Mouse (Mus musculus): ENCODE measurements around the gene Ankrd33. TPM values are rescaled to one million over a fixed set of nuclear protein-coding genes. Genes with fewer than 3 reads are reported as not detected.
"Not testable (repeated sequence)": the region's sequence is repeated elsewhere in the genome, so short reads cannot be mapped to it uniquely, and the experiment has no call there.

The Ankrd33 gene
- polyA plus RNA-seq, 1 experiment from 2014 or later, result not detected

- no peak overlapping the region for H3K27ac ChIP-seq
- H3K4me3 ChIP-seq (replicated peaks), result no peak overlapping the region
- 88% methylated on average over 10 of the region's 10 CpGs for WGBS
- no peak overlapping the region for H3K9ac ChIP-seq
- no peak overlapping the region for H3K4me2 ChIP-seq
- ATAC-seq (replicated peaks; ENCODE audit: low FRiP score), result no peak
- H3K27me3 ChIP-seq, result peaks cover 15% of the 10 kb centered on the region; the same call in 1 of the 2 replicates
- H3K9me3 ChIP-seq (replicated peaks), result no peaks in the 10 kb centered on the region
- H3K36me3 ChIP-seq, result no peaks in the 10 kb centered on the region
- H3K4me1 ChIP-seq, result 0 out of 2 replicates have a peak, but pooled peaks cover 5% of the 10 kb centered on the region
Measured at GRCm38 (mm10) chr15:101106011-101106410, 9.5 kb upstream of the Ankrd33 start.

GRCm38 (mm10) chr15:101107906-101108671 lies 7.5 kb upstream of the Ankrd33 start:
- H3K4me2 ChIP-seq, result no peak overlapping the region
- peaks cover 13% of the 10 kb centered on the region; the same call in 1 of the 2 replicates for H3K27me3 ChIP-seq
- ATAC-seq (replicated peaks; ENCODE audit: low FRiP score), result no peak
- no peak overlapping the region for H3K4me3 ChIP-seq (replicated peaks)
- no peaks in the 10 kb centered on the region for H3K36me3 ChIP-seq
- 0 out of 2 replicates have a peak, but pooled peaks cover 5% of the 10 kb centered on the region for H3K4me1 ChIP-seq
- no peaks in the 10 kb centered on the region for H3K9me3 ChIP-seq (replicated peaks)
- H3K9ac ChIP-seq, result no peak overlapping the region
- no peak overlapping the region for H3K27ac ChIP-seq
- WGBS, result 80% methylated on average over 5 of the region's 5 CpGs

- H3K36me3 ChIP-seq, result no peaks in the 10 kb centered on the region
- no peaks in the 10 kb centered on the region for H3K9me3 ChIP-seq (replicated peaks)
- no peaks in the 10 kb centered on the region for H3K4me1 ChIP-seq
- ATAC-seq (replicated peaks; ENCODE audit: low FRiP score), result no peak
- WGBS, result 72% methylated on average over 8 of the region's 8 CpGs
- no peak overlapping the region for H3K4me2 ChIP-seq
- H3K27ac ChIP-seq, result peak overlapping the region; percentile 56; the same call in 1 of the 2 replicates
- peaks cover 6% of the 10 kb centered on the region; the same call in 1 of the 2 replicates for H3K27me3 ChIP-seq
- no peak overlapping the region for H3K9ac ChIP-seq
- H3K4me3 ChIP-seq (replicated peaks), result no peak overlapping the region
Measured at GRCm38 (mm10) chr15:101113176-101113575, 2.4 kb upstream of the Ankrd33 start.

- H3K4me3 ChIP-seq (replicated peaks); H3K27ac ChIP-seq; ATAC-seq (replicated peaks; ENCODE audit: low FRiP score); H3K27me3 ChIP-seq; H3K9me3 ChIP-seq (replicated peaks); H3K9ac ChIP-seq; H3K4me2 ChIP-seq; H3K4me1 ChIP-seq; H3K36me3 ChIP-seq: not testable (repeated sequence)
- WGBS, result 90% methylated on average over 2 of the region's 2 CpGs
Measured at GRCm38 (mm10) chr15:101113778-101114177, 1.8 kb upstream of the Ankrd33 start.

DNA sequence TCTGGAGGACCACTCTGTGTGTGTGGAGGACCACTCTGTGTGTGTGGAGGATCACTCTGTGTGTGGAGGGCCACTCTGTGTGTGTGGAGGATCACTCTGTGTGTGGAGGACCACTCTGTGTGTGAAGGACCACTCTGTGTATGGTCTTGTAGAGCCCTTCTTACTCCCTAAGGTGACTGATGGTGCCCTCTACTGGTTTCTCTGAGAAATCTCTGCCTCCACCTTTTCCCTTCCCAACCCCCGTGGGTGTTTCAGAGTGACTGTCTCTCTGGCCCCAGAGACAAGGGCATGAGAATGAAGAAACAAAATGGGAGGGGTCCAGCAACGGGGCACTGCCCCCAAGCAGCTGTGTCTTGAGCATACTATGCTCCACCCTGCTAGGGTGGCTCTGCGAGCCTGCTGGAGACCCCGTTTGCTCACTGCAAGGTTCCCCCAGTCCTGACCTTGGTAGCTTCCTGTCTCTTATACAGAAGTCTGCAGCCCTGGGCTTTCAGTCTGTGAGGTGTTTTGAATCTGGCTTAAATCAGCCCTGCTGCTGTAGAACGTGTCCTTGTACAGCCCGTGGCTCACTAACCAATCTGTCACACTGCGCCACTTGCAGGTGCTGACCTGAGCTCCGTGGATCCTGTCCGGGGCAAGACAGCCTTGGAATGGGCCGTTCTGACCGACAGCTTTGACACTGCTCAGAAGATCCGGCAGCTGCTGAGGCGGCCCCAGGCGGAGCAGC lies 3.0 kb downstream of the Ankrd33 start:
- H3K4me3 ChIP-seq (replicated peaks), result no peak overlapping the region
- no peaks in the 10 kb centered on the region for H3K27me3 ChIP-seq
- H3K9me3 ChIP-seq (replicated peaks), result no peaks in the 10 kb centered on the region
- WGBS, result 62% methylated on average over 14 of the region's 14 CpGs
- no peak overlapping the region for H3K4me2 ChIP-seq
- no peak for ATAC-seq (replicated peaks; ENCODE audit: low FRiP score)
- no peak overlapping the region for H3K9ac ChIP-seq
- no peaks in the 10 kb centered on the region for H3K36me3 ChIP-seq
- H3K27ac ChIP-seq, result no peak overlapping the region
- peaks cover 16% of the 10 kb centered on the region for H3K4me1 ChIP-seq

- no peaks in the 10 kb centered on the region for H3K27me3 ChIP-seq
Measured at GRCm38 (mm10) chr15:101121411-101122289, 6.1 kb downstream of the Ankrd33 start.

DNA sequence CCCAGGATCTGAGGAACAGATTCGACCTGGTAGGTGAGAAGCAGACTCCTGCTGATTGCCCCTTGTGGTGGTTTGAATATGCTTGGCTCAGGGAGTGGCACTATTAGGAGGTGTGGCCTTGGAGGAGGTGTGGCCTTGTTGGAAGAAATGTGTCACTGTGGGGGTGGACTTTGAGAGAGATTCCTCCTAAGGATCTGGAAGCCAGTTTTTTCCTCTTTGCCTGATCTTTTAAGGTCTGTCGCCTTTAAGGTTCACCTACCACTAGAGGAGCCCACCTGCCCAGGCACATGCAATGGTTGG lies 6.7 kb downstream of the Ankrd33 start:
- 25% methylated on average over 2 of the region's 2 CpGs for WGBS
- Histone ChIP-seq H3K4me3 (replicated peaks) (no peak overlapping the region), H3K4me1 (peaks cover 21% of the 10 kb centered on the region), H3K9me3 (replicated peaks) (no peaks in the 10 kb centered on the region), H3K27ac (no peak overlapping the region; the same call in 1 of the 2 replicates), H3K27me3 (peaks cover 2% of the 10 kb centered on the region; the same call in 1 of the 2 replicates), H3K4me2 (no peak overlapping the region), H3K9ac (no peak overlapping the region), H3K36me3 (no peaks in the 10 kb centered on the region)
- no peak for ATAC-seq (replicated peaks; ENCODE audit: low FRiP score)

More at GRCm38 (mm10) chr15:101121411-101122289, 6.1 kb downstream of the Ankrd33 start:
- Histone ChIP-seq H3K27ac (no peak overlapping the region), H3K36me3 (no peaks in the 10 kb centered on the region), H3K9ac (no peak overlapping the region), H3K4me2 (no peak overlapping the region), H3K9me3 (replicated peaks) (no peaks in the 10 kb centered on the region), H3K4me3 (replicated peaks) (no peak overlapping the region), H3K4me1 (peaks cover 16% of the 10 kb centered on the region)
- ATAC-seq (replicated peaks; ENCODE audit: low FRiP score), result no peak
- 81% methylated on average over 9 of the region's 9 CpGs for WGBS

DNA sequence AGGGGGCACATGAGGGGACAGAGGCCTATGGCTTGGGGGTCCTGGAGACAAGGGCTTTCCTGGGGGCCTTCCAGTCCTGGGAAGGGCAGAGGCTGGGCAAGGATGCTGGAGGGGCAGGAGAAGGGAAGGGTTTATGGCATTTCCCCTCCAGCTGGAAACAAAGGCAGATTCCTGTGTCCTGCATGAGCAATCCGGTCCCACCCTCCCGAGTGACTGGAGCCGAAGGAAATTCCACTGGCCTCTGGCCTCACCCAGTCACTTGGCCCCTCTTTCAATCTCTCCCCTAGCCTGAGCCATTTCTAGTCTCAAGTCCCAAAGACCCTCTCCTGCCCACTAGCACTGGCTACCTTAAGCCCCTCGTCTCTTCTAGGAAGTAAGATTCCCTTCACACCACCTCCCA lies 7.6 kb downstream of the Ankrd33 start:
- Histone ChIP-seq H3K4me2 (no peak overlapping the region), H3K9ac (no peak overlapping the region), H3K27ac (peak overlapping the region; percentile 60), H3K36me3 (no peaks in the 10 kb centered on the region), H3K27me3 (peaks cover 10% of the 10 kb centered on the region; the same call in 1 of the 2 replicates), H3K9me3 (replicated peaks) (no peaks in the 10 kb centered on the region), H3K4me1 (peaks cover 29% of the 10 kb centered on the region), H3K4me3 (replicated peaks) (no peak overlapping the region)
- 24% methylated on average over 4 of the region's 4 CpGs for WGBS
- ATAC-seq (replicated peaks; ENCODE audit: low FRiP score), result no peak

GRCm38 (mm10) chr15:101125561-101125960 lies 10.0 kb downstream of the Ankrd33 start:
- WGBS, result 85% methylated on average over 6 of the region's 6 CpGs
- Histone ChIP-seq H3K36me3 (no peaks in the 10 kb centered on the region), H3K9me3 (replicated peaks) (no peaks in the 10 kb centered on the region), H3K4me2 (no peak overlapping the region), H3K27me3 (peaks cover 30% of the 10 kb centered on the region), H3K4me1 (peaks cover 34% of the 10 kb centered on the region), H3K9ac (no peak overlapping the region), H3K27ac (no peak overlapping the region), H3K4me3 (replicated peaks) (no peak overlapping the region)
- ATAC-seq (replicated peaks; ENCODE audit: low FRiP score), result no peak

DNA sequence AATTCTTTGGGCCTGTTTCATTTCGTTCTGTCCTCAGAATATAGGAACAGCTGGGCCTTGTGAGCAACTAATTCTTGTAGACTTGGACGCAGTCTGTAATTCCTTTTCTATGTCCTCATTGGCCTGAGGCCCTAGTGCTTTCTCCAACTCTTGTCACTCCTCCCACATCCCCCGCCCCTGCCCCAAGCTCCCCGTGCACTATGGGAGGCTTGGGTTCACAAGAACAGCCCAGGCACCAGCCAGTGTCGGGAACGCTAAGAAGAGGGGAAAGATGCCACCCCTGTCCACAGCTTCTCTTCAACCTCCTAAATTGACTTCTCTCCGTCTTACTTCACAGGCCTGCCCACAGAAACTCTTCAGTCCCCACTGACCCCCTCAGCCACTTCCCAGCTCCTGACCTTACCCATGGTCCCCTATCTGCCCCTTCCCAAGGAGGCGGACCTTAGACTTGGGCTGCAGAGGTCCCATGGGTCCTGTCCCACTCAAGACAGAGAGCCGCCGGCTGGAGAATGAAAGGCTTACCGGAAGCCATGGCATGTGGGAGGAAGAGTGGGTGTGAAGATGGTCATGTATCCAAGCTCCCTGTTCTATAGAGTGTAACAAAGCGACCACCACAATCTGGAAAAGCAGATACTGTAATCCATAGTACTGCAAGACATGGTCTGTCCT lies 11.5 kb downstream of the Ankrd33 start:
- Histone ChIP-seq H3K9me3 (replicated peaks) (no peaks in the 10 kb centered on the region), H3K9ac (no peak overlapping the region), H3K27ac (peak overlapping the region; percentile 74), H3K4me3 (replicated peaks) (no peak overlapping the region), H3K4me2 (no peak overlapping the region), H3K4me1 (peaks cover 48% of the 10 kb centered on the region), H3K27me3 (peaks cover 35% of the 10 kb centered on the region), H3K36me3 (no peaks in the 10 kb centered on the region)
- no peak; the same call in 1 of the 2 replicates for ATAC-seq (replicated peaks; ENCODE audit: low FRiP score)
- WGBS, result 60% methylated on average over 12 of the region's 12 CpGs
